Mouse (Mus musculus) heart, embryonic 16.5 days (tissue): ENCODE results near the gene Slc38a5. TPM values are rescaled to one million over a fixed set of nuclear protein-coding genes. Genes with fewer than 3 reads are reported as not detected.

Experiments used
- ATAC-seq: fragments of 200-750 bp; cut with Nextera tagmentation; replicated peaks from 2 replicates; pipeline ENCODE4 v1.8.0; 2017; ENCODE audit warnings: moderate number of reproducible peaks; ENCODE audit not compliant: insufficient read depth, low FRiP score; ENCODE audit errors: extremely low read depth
- H3K27ac ChIP-seq: fragments of 300-500 bp; sonication (generic); 2 replicates; pipeline ENCODE4 v1.5.1; 2014; ENCODE audit warnings: mild to moderate bottlenecking, low read length, control low read depth, moderate library complexity
- H3K27me3 ChIP-seq: fragments of 300-500 bp; sonication (generic); 2 replicates; pipeline ENCODE4 v1.6.1; 2014; ENCODE audit warnings: low read length, mixed read lengths; ENCODE audit not compliant: control insufficient read depth, insufficient read depth
- H3K36me3 ChIP-seq: fragments of 300-500 bp; sonication (generic); 2 replicates; pipeline ENCODE4 v1.6.1; 2014; ENCODE audit not compliant: control insufficient read depth, insufficient read depth
- H3K4me1 ChIP-seq: fragments of 300-500 bp; sonication (generic); 2 replicates; pipeline ENCODE4 v1.6.1; 2014; ENCODE audit warnings: low read length, mixed read lengths; ENCODE audit not compliant: control insufficient read depth, insufficient read depth
- H3K4me2 ChIP-seq: fragments of 300-500 bp; sonication (generic); 2 replicates; pipeline ENCODE4 v1.6.1; 2014; ENCODE audit warnings: low read depth, mild to moderate bottlenecking, control low read depth, low read length
- H3K4me3 ChIP-seq: fragments of 300-500 bp; sonication (generic); 2 replicates; pipeline ENCODE4 v1.5.1; 2014; ENCODE audit warnings: mild to moderate bottlenecking, control low read depth, low read length
- H3K9ac ChIP-seq: fragments of 300-500 bp; sonication (generic); 2 replicates; pipeline ENCODE4 v1.6.1; 2014; ENCODE audit warnings: low read length, control low read depth
- H3K9me3 ChIP-seq: fragments of 300-500 bp; sonication (generic); replicated peaks from 2 replicates; pipeline ENCODE4 v1.6.1; 2016; ENCODE audit warnings: low read length; ENCODE audit not compliant: control insufficient read depth
- WGBS: fragments of 180-500 bp; shearing (Covaris S2); extraction: QIAGEN DNeasy Blood & Tissue Kit; methylation state at CpG from one replicate; pipeline ENCODE4 v1.1.7; 2014; 5-methylcytosine and 5-hydroxymethylcytosine counted together
- polyA plus RNA-seq: library from polyadenylated mRNA; unstranded; fragments of >200 nt; fragmentation: Nextera tagmentation; extraction: Ambion mirVana; gene quantifications from 2 replicates; pipeline ENCODE4 v1.2.1, GENCODE M21; 2015

Gene Slc38a5
- polyA plus RNA-seq, 1 experiment from 2014 or later: 13.9 TPM

GRCm38 (mm10) chrX:8248542-8249120 lies 22.3 kb upstream of the Slc38a5 start:
- no peak overlapping the region for H3K4me2 ChIP-seq
- ATAC-seq: no peak
- no peak overlapping the region for H3K9ac ChIP-seq
- H3K9me3 ChIP-seq: no peaks in the 10 kb centered on the region
- peaks cover 4% of the 10 kb centered on the region for H3K4me1 ChIP-seq
- 0 out of 2 replicates have a peak, but pooled peaks cover 2% of the 10 kb centered on the region for H3K36me3 ChIP-seq
- H3K27me3 ChIP-seq: no peaks in the 10 kb centered on the region
- H3K4me3 ChIP-seq: no peak overlapping the region
- WGBS: 72% methylated on average over 8 of the region's 8 CpGs
- H3K27ac ChIP-seq: no peak overlapping the region

GRCm38 (mm10) chrX:8251789-8252333 lies 19.1 kb upstream of the Slc38a5 start:
- 6% methylated on average over 18 of the region's 18 CpGs for WGBS
- peak; percentile 45 for ATAC-seq

DNA sequence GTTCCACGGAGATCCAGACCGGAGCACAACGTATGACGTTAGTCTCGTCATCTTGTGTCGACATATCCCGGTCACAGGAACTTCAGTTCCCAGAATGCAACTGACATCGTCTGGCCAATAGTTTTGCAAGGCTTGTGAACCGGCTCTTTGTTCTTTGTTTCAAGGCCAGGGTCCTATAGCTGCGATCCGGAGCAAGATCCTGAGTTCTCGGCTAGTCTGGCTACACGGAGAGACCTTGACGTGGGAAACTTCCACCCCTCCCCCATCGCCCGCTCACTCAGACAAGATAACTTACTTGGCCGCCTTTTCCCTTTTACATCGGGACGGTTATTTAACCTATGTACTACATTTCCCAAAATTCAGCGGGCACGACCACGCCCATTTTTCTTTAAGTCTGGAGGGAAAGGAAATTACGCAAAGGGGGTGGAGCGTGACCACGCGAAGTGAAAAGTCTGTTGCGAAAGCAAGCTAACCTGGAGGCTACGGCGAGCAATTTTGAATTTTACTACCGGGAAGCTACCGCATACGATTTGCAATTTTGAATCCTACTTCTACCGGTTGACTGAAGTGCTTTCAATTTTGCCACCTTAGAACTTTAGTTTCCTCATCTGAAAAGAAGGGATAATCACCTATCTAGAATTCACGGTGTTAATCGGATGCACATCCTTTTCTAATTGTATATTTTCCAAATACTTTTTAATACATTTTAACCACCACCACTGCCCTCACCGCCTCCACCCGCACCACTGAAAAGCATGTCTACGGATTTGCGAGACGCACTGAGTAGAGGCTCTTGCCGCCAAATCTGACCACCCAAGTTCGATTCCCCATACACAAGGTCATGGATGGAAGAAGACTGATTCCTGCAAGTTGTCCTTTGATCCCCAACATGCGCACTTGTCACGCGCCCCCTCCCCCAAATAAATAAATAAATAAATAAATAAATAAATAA lies 18.3 kb upstream of the Slc38a5 start, which contains the start of gene Ftsj1:
TSS of gene Ftsj1 (minus strand) at position 73 of the 952 bp plus-strand sequence.
- H3K27me3 ChIP-seq: no peaks in the 10 kb centered on the region
- peak within 1 kb of the TSS; percentile 79 for H3K9ac ChIP-seq
- H3K9me3 ChIP-seq: no peaks in the 10 kb centered on the region
- peak within 1 kb of the TSS; percentile 69 for H3K4me3 ChIP-seq
- 9% methylated on average over 45 of the region's 45 CpGs for WGBS
- H3K4me1 ChIP-seq: peaks cover 4% of the 10 kb centered on the region
- peak within 1 kb of the TSS; percentile 70 for H3K27ac ChIP-seq
- H3K4me2 ChIP-seq: peak within 1 kb of the TSS; percentile 75
- 0 out of 2 replicates have a peak, but pooled peaks cover 2% of the 10 kb centered on the region for H3K36me3 ChIP-seq
- ATAC-seq: peak; percentile 90

More at GRCm38 (mm10) chrX:8251789-8252333, 19.1 kb upstream of the Slc38a5 start:
- Histone ChIP-seq H3K27ac (no peak overlapping the region), H3K36me3 (0 out of 2 replicates have a peak, but pooled peaks cover 2% of the 10 kb centered on the region), H3K4me1 (peaks cover 4% of the 10 kb centered on the region), H3K27me3 (no peaks in the 10 kb centered on the region), H3K9me3 (no peaks in the 10 kb centered on the region), H3K9ac (peak overlapping the region; percentile 79), H3K4me2 (peak overlapping the region; percentile 75), H3K4me3 (peak overlapping the region; percentile 69)

GRCm38 (mm10) chrX:8253711-8254110 lies 17.2 kb upstream of the Slc38a5 start:
- Histone ChIP-seq H3K9ac (no peak overlapping the region), H3K4me1 (peaks cover 4% of the 10 kb centered on the region), H3K36me3 (0 out of 2 replicates have a peak, but pooled peaks cover 2% of the 10 kb centered on the region), H3K4me2 (no peak overlapping the region), H3K27me3 (no peaks in the 10 kb centered on the region), H3K9me3 (no peaks in the 10 kb centered on the region), H3K4me3 (no peak overlapping the region), H3K27ac (no peak overlapping the region)
- ATAC-seq: no peak
- 78% methylated on average over 2 of the region's 2 CpGs for WGBS

- H3K27ac ChIP-seq: no peak overlapping the region
- H3K27me3 ChIP-seq: no peaks in the 10 kb centered on the region
- no peak overlapping the region for H3K4me2 ChIP-seq
- H3K9ac ChIP-seq: no peak overlapping the region
- no peaks in the 10 kb centered on the region for H3K9me3 ChIP-seq
- H3K4me3 ChIP-seq: no peak overlapping the region
- WGBS: 8% methylated on average over 5 of the region's 6 CpGs
- H3K36me3 ChIP-seq: no peaks in the 10 kb centered on the region
- ATAC-seq: no peak
- H3K4me1 ChIP-seq: peaks cover 4% of the 10 kb centered on the region
Observed at GRCm38 (mm10) chrX:8255807-8256206, 15.1 kb upstream of the Slc38a5 start.

- ATAC-seq: no peak
- 67% methylated on average over 12 of the region's 12 CpGs for WGBS
- Histone ChIP-seq H3K36me3 (no peaks in the 10 kb centered on the region), H3K27me3 (no peaks in the 10 kb centered on the region), H3K4me2 (no peak overlapping the region), H3K9ac (no peak overlapping the region), H3K4me1 (no peaks in the 10 kb centered on the region), H3K27ac (no peak overlapping the region), H3K9me3 (no peaks in the 10 kb centered on the region), H3K4me3 (no peak overlapping the region)
Observed at GRCm38 (mm10) chrX:8259478-8259877, 11.5 kb upstream of the Slc38a5 start.

GRCm38 (mm10) chrX:8263156-8263804 lies 7.7 kb upstream of the Slc38a5 start:
- no peak overlapping the region for H3K27ac ChIP-seq
- ATAC-seq: no peak
- WGBS: 62% methylated on average over 5 of the region's 5 CpGs

DNA sequence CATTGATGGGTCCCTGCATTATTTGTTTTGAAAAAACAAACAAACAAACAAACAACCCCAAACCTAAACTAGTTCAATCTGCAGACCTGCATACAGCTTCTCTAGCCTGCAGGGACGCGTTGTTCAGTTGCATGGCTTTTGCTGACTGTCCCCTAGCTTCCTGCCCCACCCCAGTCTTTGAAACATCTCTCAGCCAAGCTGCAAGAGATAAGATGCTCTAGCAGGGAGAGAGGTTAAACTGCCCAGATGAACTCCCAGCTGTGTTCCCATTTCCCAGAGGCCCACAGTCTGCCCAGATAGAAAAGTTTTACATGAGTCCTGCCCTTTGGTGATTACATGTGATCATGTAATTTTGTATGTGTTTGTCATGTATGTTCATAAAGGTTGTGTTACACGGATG lies 6.7 kb upstream of the Slc38a5 start:
- Histone ChIP-seq H3K4me1 (no peaks in the 10 kb centered on the region), H3K27ac (no peak overlapping the region), H3K9me3 (no peaks in the 10 kb centered on the region), H3K9ac (no peak overlapping the region), H3K4me2 (no peak overlapping the region), H3K4me3 (no peak overlapping the region), H3K36me3 (no peaks in the 10 kb centered on the region), H3K27me3 (no peaks in the 10 kb centered on the region)
- WGBS: 56% methylated on average over 3 of the region's 3 CpGs
- ATAC-seq: no peak

More at GRCm38 (mm10) chrX:8263156-8263804, 7.7 kb upstream of the Slc38a5 start:
- no peak overlapping the region for H3K9ac ChIP-seq
- H3K4me1 ChIP-seq: no peaks in the 10 kb centered on the region
- no peaks in the 10 kb centered on the region for H3K9me3 ChIP-seq
- no peaks in the 10 kb centered on the region for H3K27me3 ChIP-seq
- H3K36me3 ChIP-seq: no peaks in the 10 kb centered on the region
- no peak overlapping the region for H3K4me3 ChIP-seq
- H3K4me2 ChIP-seq: no peak overlapping the region
